Mouse (Mus musculus) lung, adult 2 months (tissue): ENCODE results near the gene Vps52. TPM values are rescaled to one million over a fixed set of nuclear protein-coding genes. Genes with fewer than 3 reads are reported as not detected.
"Not testable (repeated sequence)": the region's sequence is repeated elsewhere in the genome, so short reads cannot be mapped to it uniquely, and the experiment has no call there.

Experiments
- DNase-seq: peaks from one replicate; pipeline ENCODE4 v3.0.0; 2022
- H3K4me1 ChIP-seq: fragments of 200-500 bp; 2 replicates; pipeline ENCODE4 v1.6.1; 2011; ENCODE audit warnings: low read length; ENCODE audit not compliant: control insufficient read depth, insufficient read depth
- H3K4me3 ChIP-seq: fragments of 200-500 bp; replicated peaks from 2 replicates; pipeline ENCODE3; 2011; ENCODE audit warnings: low read depth, mild to moderate bottlenecking, control low read depth, low read length; ENCODE audit errors: extremely low read depth
- CTCF ChIP-seq: fragments of 200-500 bp; IDR thresholded peaks from 2 replicates; pipeline ENCODE4 v1.5.1; 2011; ENCODE audit warnings: mild to moderate bottlenecking, low read length, control low read depth; ENCODE audit not compliant: insufficient read depth
- POLR2A ChIP-seq: fragments of 200-500 bp; IDR thresholded peaks from 2 replicates; pipeline ENCODE4 v1.6.1; 2011; ENCODE audit warnings: low read depth, mild to moderate bottlenecking, control low read depth, low read length, borderline replicate concordance; ENCODE audit errors: extremely low read depth
- WGBS: fragments of 180-500 bp; shearing (Covaris S2); methylation state at CpG from one replicate; pipeline ENCODE4 v1.1.7; 2018; 5-methylcytosine and 5-hydroxymethylcytosine counted together
- polyA plus RNA-seq: library from polyadenylated mRNA; depleted of rRNA; stranded (reverse); fragments of >200 nt; gene quantifications from 2 replicates; pipeline ENCODE4 v1.2.3, GENCODE M21; 2012

Gene Vps52
- polyA plus RNA-seq, 1 experiment = 70.3 TPM

DNA sequence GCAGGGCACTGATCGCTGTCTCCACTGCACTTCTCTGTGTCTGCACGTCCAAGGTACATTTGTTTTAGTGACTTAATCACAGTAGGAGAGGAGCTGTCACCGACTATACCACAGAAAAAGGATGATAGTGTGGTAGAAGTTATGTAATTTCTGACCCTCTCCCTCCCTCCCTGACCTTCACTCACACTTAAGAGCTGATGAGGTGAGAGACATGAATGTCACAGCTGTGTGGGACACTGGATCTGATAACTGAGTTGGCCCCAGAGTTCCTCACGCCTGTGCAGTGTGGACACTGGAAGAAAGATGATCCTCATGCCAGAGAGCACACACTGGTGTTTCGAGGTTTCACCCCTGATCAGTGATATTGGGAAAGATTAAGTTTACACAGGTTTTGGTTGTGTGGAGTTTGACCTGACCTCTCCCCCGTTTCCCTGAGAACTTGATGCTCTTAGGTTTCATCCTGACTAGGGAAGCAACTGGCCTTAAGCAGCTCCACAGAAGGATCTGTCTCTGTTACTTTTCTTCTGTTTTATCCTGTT lies 24.0 kb downstream of the Vps52 start:
- Histone ChIP-seq H3K4me3 (no peak overlapping the region), H3K4me1 (peaks cover 15% of the 10 kb centered on the region)
- WGBS = 47% methylated on average over 6 of the region's 6 CpGs
- DNase-seq = no peak
- TF ChIP-seq CTCF (no peak), POLR2A (no peak)

DNA sequence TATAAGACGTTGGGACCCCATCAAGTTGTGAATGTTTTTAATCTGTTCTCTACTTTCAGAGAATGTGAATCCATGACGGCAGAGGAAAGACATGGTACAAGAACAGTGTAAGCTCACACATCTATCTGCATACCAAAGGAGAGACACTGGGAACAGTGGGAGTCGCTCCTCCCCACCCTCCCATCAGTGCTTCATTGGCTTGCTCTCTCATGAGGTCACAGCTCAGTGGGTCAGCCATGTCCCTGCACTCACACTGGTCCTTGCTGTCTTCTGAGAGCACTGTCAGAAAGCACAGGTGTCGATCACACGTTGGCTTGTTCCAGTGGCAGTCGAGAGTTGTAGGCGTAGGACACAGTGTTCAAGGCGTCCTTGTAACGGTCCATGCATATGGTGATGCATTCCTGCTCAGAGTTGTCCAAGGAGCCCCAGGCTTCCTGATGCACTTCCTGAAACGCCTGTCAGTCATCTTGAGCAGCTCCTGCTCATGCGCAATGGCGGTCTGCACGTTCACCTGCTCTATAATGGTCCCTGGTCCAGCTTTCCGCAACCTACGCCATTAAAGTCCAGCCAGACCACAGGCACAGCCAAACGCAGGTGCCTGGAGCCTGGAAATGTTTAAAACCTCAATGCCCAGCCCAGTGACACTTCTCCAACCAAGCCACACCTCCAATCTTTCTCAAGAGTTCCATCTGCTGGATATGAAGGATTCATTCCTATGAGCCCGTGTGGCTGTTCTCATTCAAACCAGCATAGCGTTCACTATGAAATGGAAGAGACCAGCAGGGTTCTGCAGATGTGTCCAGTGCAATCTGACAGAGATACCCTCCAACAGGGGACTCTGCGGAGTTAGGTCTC lies 24.8 kb downstream of the Vps52 start:
- DNase-seq = no peak
- Histone ChIP-seq H3K4me1 (peaks cover 15% of the 10 kb centered on the region), H3K4me3 (no peak overlapping the region)
- 69% methylated on average over 19 of the region's 19 CpGs for WGBS
- TF ChIP-seq POLR2A (no peak), CTCF (no peak)

DNA sequence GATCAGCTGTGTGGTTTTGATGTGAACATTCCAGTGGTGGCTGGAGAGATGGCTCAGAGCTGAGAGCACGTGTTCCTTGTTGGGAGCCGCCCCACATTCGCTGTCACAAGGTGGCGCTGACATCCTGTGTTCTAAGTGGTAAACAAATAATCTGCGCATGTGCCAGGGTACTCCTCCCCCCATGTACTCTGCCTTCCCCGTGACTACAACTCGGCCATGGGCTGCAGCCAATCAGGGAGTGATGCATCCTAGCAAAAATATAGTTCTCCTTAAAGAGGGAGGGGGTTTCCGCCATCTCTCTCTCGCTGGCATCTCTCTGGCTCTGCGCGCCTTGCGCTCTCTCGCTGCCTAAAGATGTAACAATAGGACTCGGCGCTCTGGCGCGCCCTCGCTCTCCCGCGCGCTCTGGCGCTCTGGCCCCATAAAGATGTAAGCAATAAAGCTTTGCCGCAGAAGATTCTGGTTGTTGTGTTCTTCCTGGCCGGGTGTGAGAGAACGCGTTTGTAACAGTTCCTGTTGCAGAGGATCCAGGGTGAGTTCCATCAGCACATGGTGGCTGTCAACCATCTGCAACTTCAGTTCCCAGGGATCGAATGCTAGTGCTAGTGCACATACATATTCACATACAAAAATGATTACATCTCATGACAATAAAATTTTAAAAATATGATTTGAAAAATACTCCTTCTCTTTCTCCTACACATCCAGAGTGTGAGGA lies 25.7 kb downstream of the Vps52 start:
- TF ChIP-seq CTCF (peak; percentile 34; the same call in 1 of the 2 replicates), POLR2A (peak; percentile 64; the same call in 1 of the 2 replicates)
- H3K4me1 ChIP-seq = peaks cover 15% of the 10 kb centered on the region
- peak; percentile 73 for DNase-seq
- WGBS = under 1% methylated on average over 27 of the region's 27 CpGs
- H3K4me3 ChIP-seq = peak overlapping the region; percentile 58

DNA sequence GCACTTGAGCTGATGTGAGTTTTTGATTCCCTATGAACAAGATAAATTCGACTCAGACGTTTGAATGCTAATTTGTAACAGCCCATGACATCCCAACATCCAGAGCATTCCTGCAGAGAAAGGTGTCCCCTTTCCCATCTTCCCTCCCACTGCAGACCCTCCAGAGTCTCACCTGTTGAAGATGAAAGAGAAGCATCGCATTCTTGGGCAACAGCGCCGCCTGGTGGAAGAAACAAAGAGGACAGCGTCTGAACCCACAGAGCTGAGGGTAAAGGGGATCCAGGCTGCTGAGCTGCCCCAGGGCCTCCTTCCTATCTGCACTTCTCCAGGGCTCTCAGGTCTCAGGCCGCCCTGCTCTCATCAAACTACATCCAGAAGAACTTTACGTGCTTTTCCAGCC lies 26.5 kb downstream of the Vps52 start:
- H3K4me3 ChIP-seq = not testable (repeated sequence)
- WGBS = 5% methylated on average over 8 of the region's 8 CpGs
- peak; percentile 65 for DNase-seq
- TF ChIP-seq CTCF = peak; percentile 68
- H3K4me1 ChIP-seq = peaks cover 15% of the 10 kb centered on the region

DNA sequence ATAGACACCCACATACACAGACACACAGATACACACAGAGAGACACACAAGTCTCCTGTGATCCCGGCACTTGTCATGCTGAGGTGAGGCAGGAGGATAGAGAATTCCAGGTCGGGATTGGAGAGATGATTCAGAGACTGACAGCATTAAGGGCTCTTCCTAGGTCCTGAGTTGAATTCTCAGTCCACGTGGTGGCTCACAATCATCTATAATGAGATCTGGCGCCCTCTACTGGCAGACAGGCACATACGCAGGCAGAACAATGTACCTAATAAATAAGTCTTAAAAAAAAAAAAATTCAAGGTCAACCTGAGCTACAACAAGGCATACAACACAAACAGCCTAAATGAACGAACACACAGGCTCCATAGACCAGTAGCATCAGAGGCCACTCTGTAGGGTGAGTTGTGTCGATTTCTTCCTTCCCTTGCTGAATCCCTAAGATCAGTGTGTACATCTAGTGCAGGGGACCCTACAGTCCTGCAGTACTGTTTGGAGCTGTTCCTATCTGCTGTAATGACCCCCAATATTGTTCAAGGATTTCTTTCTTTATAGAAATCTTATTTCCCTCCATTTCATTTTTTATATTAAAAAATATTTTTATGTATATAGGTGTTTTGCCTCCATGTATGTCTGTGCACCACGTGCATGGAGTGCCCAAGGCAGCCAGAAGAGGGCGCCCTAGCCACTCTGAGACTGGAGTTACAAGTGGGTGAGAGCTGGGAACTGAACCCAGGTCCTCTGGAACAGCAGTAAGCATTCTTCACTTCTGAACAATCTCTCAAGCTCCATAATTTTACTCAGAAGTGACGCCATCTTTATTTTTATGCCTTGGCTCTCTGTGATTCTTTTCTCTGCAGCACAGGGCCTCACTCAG lies 36.4 kb downstream of the Vps52 start:
- whole genome bisulfite sequencing = 31% methylated on average over 10 of the region's 10 CpGs
- Histone ChIP-seq H3K4me3 (no peak overlapping the region), H3K4me1 (no peaks in the 10 kb centered on the region)
- no peak for TF ChIP-seq POLR2A
- TF ChIP-seq CTCF = peak; percentile 71
- DNase-seq = peak; percentile 52

DNA sequence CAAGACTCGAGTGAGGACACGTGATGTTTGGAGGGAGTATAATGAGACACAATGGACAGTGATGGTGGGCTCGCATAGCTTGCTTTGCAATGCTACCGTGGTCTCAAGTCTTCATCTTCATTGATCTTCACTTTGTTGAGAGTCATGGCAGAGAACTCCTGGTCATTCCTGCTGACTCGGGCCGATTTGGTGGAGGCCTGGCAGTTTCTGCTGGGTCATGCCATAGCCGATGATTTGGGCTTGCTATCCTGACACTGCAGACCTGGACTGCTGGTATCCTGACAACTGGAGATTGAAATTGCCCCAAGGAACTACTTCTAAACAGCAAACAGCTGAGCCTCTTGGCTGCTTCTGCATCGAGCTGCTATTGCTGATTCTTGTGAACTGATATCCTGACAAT lies 39.3 kb downstream of the Vps52 start:
- no peaks in the 10 kb centered on the region; the same call in 1 of the 2 replicates for H3K4me1 ChIP-seq
- TF ChIP-seq POLR2A (no peak), CTCF (no peak)
- whole genome bisulfite sequencing = 88% methylated on average over 8 of the region's 8 CpGs
- H3K4me3 ChIP-seq = no peak overlapping the region
- DNase-seq = no peak

DNA sequence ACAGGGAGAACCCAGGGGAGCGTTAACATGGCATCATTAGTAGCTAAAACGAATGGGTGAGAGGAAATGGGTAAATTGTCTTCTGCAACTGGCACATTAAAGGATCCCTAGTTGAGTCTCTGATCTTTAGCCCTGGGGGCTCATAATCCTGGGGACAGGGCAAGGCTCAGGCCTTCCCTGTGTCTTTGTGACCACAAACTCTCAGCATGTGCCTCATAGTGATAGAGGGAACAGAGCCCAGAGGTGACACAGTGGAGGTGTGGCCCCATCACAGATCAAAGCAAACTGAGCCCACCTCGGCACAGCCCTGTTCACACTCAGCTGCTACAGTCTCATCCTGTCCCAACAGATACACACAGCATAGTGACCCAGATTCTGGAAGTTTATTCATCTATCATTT lies 40.0 kb downstream of the Vps52 start:
- WGBS = 57% methylated on average over 3 of the region's 3 CpGs
- H3K4me1 ChIP-seq = no peaks in the 10 kb centered on the region; the same call in 1 of the 2 replicates
- no peak for DNase-seq
- no peak overlapping the region for H3K4me3 ChIP-seq
- TF ChIP-seq POLR2A (0 out of 2 replicates have a peak, but pooled peaks have one; percentile 27), CTCF (no peak)

DNA sequence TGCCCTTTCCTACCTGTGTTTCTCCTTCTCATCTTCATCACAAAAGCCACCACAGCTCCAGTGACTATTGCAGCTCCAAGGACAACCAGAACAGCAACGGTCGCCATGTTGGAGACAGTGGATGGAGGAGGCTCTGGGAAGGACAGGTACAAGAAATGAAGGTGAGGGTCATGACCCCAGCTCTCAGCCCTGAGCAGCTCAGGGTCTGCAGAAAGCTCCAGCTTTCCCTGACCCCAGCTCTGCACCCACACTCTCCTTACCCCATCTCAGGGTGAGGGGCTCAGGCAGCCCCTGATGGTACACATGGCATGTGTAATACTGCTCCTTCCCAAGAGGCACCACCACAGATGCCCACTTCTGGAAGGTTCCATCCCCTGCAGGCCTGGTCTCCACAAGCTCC lies 41.4 kb downstream of the Vps52 start:
- not testable (repeated sequence) for DNase-seq, H3K4me3 ChIP-seq, H3K4me1 ChIP-seq
- 96% methylated on average over 2 of the region's 2 CpGs for WGBS

DNA sequence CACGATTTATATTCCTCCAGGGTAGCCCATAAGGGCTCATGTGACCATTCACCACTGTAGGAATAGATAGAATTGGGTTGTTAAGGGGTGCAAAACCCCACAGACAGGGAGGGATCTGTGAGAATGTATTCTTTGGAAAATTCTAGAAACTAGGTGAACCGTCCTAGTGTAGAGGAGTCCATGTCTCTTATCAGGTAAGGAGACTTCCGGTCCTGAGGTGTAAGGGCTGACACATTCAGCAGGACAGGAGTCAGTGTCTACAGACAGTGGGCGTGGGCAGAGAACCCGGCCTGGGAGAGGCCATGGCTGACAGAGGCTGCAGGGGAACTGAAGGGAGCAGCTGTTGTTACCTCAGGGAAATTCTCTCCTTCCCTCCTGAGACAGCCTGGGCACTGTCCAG lies 43.1 kb downstream of the Vps52 start:
- DNase-seq, H3K4me1 ChIP-seq: not testable (repeated sequence)
- 39% methylated on average over 5 of the region's 5 CpGs for WGBS
- H3K4me3 ChIP-seq = peak overlapping the region; percentile 71
